Mouse (Mus musculus) cerebellum, postnatal 36 days (tissue): ENCODE measurements at regions not wholly inside any gene's neighbourhood (a gene's known extent, or its start where the extent isn't known, plus 50 kb on each side); places are given as distances from the start of the nearest gene placed in this dataset.

ENCODE experiments used
- DNase-seq, 2 experiments: peaks; one replicate each; pipeline ENCODE4 v3.0.0; 2021 to 2022; ENCODE audit warnings: mixed read lengths in 2 of 2

DNA sequence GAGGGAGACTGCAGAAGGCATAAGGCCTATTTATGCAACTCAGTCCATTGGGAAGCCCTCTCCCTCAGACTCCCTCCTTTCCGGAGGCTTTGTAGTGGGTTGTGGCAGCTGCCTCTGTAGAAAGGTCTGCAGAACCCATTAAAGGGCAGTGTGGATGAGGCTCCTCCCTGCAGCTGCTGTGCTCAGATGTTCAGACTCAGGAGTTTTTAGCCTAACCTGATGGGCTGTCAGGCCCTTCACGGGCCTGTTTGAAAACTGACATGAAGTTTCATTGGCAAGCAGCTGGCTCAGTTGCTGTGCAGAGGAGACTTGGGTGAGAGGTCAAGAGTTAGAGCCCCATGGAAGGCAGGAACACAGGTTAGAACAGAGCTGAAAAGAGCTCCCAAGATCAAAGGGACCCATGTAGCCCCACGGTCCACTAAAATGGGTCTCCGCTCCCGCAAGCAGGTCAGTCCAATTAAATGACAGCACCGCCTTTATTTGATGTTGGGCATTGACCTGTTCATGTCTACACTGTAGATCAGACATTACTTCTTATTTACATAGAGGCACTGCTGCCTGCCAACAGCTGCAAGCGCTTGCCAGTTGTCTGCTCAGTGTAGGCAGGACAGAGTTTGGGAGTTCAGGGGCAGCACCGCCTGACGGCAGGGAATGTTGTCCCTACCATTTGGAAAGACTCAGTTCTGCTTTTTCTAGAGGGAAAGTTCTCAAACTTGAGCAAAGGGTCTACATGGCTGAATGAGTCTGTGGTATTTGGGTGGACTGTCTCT is 53.8 kb upstream of the Usp46 start:
- no peak for DNase-seq

- peak; percentile 65 to 67 for DNase-seq
Observed at GRCm38 (mm10) chr5:74126015-74126896, 58.0 kb upstream of the Usp46 start.

- DNase-seq = no peak
Observed at GRCm38 (mm10) chr5:74127518-74127917, 59.3 kb upstream of the Usp46 start.

DNA sequence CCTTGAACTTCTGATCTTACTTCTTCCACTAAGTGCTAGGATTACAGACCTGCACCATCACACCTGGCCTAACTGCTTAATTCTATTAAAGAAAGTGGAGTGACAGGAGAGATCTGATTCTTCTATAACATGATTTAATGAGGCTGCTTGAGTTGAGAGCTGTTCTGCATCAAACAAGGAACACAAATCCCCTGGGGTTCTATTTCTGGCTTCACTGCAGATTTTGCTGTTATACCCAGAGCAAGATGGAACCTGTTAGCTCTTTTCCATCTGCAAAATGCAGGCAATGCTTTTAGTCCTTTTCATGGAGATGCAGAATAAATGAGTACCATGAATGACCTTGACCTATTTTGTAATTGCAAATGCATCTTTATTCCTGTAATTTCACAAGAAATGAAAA is 61.4 kb upstream of the Usp46 start:
- no peak for DNase-seq

GRCm38 (mm10) chr5:74132671-74133070 is 62.4 kb upstream of the Rasl11b start:
- DNase-seq = no peak

DNA sequence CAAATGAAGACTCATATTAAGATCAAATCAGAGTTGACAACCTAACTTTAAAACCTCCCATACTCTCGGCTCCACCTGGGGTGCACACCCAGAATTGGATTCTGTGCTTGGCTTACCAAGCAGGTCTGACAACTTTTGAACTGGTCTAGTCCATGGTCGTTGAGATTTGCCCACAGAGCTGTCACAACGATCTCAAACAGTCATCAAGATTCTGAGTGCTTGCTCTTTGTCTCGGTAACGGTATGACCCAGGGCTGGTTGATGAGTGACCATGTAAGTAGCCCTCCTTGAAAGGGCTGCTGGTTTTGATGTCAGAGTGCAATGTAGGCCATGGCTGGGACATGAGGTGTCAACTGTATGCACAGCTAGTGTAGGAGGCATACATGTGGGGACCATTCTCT is 58.7 kb upstream of the Rasl11b start:
- DNase-seq = no peak

GRCm38 (mm10) chr5:74136868-74137439 is 58.1 kb upstream of the Rasl11b start:
- DNase-seq = no peak

DNA sequence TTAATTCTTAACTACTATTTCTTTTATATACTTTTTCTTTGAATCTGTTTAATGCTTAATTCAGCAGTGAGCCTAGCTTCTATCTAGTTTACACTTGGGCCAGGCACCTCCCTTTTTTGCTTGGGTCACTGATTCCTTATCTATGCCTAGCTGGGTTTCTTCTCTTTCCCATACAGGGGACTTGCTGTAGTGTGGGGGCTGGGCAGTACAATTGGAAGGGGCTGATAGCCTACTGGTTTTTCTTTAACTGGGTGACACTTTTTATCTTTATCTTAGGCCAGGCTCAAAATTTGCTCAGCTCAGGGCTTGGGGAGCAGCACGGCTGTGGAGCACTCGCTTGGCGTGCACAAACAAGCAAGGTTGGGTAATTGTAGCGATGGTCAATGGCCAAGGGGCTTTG is 51.1 kb upstream of the Rasl11b start:
- DNase-seq = no peak

GRCm38 (mm10) chr5:74144765-74145164 is 50.3 kb upstream of the Rasl11b start:
- DNase-seq = no peak
